Mouse (Mus musculus): ENCODE measurements around the gene Psenen. TPM values are rescaled to one million over a fixed set of nuclear protein-coding genes. Genes with fewer than 3 reads are reported as not detected.

Gene Psenen
- polyA plus RNA-seq, 2 experiments, result 55.8 to 59.1 TPM

DNA sequence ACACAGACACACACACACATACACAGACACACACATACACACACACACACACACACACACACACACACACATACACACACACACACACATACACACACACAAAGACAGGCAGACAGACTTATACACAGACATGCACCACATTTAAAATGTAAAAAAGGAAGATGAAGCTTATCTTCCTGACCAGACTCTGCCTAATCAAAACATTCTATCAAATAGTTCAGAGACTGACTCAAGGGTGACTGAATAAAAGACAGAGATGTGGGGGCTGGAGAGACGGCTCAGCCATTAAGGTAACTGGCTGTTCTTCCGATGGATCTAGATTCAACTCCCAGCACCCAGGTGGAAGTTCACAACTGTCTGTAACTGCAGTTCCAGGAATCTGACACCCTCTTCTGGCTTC lies 19.1 kb downstream of the Psenen start:
- Histone ChIP-seq H3K4me1 (replicated peaks; ENCODE audit: control insufficient read depth in 2 of 2, insufficient read depth in 2 of 2, low read length in 1 of 2) (peaks cover 3 to 7% of the 10 kb centered on the region in 2 experiments), H3K4me3 (ENCODE audit: insufficient read depth in 1 of 2, low read depth in 2 of 2, low read length in 2 of 2) (no peak overlapping the region), H3K4me2 (ENCODE audit: low read depth) (no peak overlapping the region), H3K27me3 (ENCODE audit: control insufficient read depth, insufficient read depth, low read length) (no peaks in the 10 kb centered on the region), H3K27ac (no peak overlapping the region), H3K9ac (replicated peaks) (no peak overlapping the region), H3K36me3 (replicated peaks; ENCODE audit: control insufficient read depth, insufficient read depth, low read depth) (peaks cover 6% of the 10 kb centered on the region; the same call in 1 of the 2 replicates), H3K9me3 (ENCODE audit: control insufficient read depth, low read length) (no peaks in the 10 kb centered on the region)
- TF ChIP-seq CTCF (IDR thresholded peaks at IDR 0.05; ENCODE audit: low read depth), result no peak
- TF ChIP-seq EP300 (IDR thresholded peaks at IDR 0.05; ENCODE audit: low read depth), result no peak
- ATAC-seq (ENCODE audit: insufficient read depth) (peak; percentile 39; the same call in 1 of the 2 replicates), DNase-seq (ENCODE audit: low read depth in 3 of 3, low spot score in 3 of 3) (no peak)
- 37% methylated on average over 2 of the region's 2 CpGs for WGBS (ENCODE audit: insufficient replicate concordance)

DNA sequence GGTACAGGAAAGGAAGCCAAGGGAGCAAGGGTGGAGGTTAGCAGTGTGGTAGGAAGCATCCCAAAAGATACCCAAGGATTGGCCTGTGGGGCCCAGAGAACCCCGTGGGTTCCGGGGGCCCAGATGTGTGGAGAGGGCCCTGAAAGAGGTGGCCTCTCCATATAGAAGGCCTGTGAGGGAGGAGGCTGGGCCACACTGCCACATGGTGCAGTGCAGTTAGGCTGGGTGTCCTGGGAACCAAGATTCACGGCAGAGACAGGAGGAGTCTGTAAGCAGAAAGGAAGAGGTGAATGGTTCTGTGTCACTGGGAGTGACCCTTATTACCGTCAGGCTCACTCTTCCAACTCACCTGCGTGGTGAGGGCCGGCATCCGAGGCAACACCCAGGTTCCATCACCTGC lies 22.9 kb downstream of the Psenen start:
- H3K4me1 ChIP-seq (replicated peaks; ENCODE audit: control insufficient read depth in 2 of 2, insufficient read depth in 2 of 2, low read length in 1 of 2), result peaks cover 8 to 12% of the 10 kb centered on the region in 2 experiments
- no peaks in the 10 kb centered on the region for H3K27me3 ChIP-seq (ENCODE audit: control insufficient read depth, insufficient read depth, low read length)
- TF ChIP-seq CTCF (IDR thresholded peaks at IDR 0.05; ENCODE audit: low read depth) (no peak), EP300 (IDR thresholded peaks at IDR 0.05; ENCODE audit: low read depth) (no peak)
- DNase-seq (ENCODE audit: low read depth in 3 of 3, low spot score in 3 of 3) (no peak), ATAC-seq (ENCODE audit: insufficient read depth) (no peak)
- no peaks in the 10 kb centered on the region for H3K36me3 ChIP-seq (replicated peaks; ENCODE audit: control insufficient read depth, insufficient read depth, low read depth)
- H3K4me3 ChIP-seq (ENCODE audit: insufficient read depth in 1 of 2, low read depth in 2 of 2, low read length in 2 of 2), result no peak overlapping the region
- H3K27ac ChIP-seq, result no peak overlapping the region
- 74% methylated on average over 7 of the region's 7 CpGs for WGBS (ENCODE audit: insufficient replicate concordance)
- no peak overlapping the region for H3K4me2 ChIP-seq (ENCODE audit: low read depth)
- no peak overlapping the region for H3K9ac ChIP-seq (replicated peaks)
- H3K9me3 ChIP-seq (ENCODE audit: control insufficient read depth, low read length), result no peaks in the 10 kb centered on the region

DNA sequence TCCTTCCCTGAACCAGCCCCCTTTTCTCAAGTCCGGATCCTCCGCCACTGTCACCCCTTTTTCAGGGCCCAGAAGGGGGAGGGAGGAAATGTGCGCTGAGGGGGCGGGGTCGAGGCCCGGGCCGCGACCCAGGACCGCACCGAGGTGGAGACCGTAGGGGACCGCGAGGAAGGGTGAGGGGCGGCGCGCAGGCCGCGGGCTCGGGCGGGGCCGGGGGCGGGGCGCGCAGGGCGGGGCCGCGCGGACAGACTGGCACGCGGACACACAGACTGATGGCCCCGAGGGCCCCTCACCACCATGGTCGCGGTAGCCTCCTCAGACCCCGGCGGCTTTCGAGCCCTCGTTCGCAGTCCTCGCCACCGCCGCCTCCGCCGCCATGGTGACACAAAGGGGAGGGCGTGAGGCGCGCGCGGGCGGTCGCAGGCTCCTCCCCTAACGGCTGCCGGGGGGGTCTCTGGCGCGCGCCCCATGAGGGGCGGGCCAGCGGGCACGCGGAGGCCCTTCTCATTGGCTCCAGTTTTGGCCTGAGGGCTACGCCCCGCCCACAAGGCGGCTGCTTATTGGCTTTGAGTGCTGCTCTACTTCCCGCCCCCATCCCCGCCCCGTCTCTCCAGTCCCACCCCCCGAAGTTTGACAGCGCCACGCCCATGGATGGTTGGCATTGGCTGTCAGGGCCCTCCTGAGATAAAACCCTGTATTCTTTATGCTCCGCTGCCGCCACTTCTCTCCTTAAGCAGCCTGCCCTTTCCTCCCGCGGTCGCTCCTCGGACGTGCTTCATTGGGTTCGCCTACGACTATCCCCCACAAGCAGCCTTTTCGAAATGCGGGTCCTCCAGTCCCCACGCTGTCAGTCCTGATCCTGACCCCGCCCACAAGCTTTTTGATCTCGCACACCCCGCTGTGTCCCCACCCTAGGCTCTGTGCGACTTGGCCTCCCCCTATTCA lies 28.5 kb downstream of the Psenen start, which contains the start of gene Arhgap33:
TSS of gene Arhgap33 (minus strand) at position 428 of the 945 bp plus-strand sequence.
- H3K4me3 ChIP-seq (ENCODE audit: insufficient read depth in 1 of 2, low read depth in 2 of 2, low read length in 2 of 2), result peak within 1 kb of the TSS; percentile 68 to 97
- peaks cover 6 to 11% of the 10 kb centered on the region in 2 experiments for H3K4me1 ChIP-seq (replicated peaks; ENCODE audit: control insufficient read depth in 2 of 2, insufficient read depth in 2 of 2, low read length in 1 of 2)
- H3K27me3 ChIP-seq (ENCODE audit: control insufficient read depth, insufficient read depth, low read length), result no peaks in the 10 kb centered on the region
- H3K9me3 ChIP-seq (ENCODE audit: control insufficient read depth, low read length), result no peaks in the 10 kb centered on the region
- ATAC-seq (ENCODE audit: insufficient read depth) (peak; percentile 96), DNase-seq (ENCODE audit: low read depth in 3 of 3, low spot score in 3 of 3) (peak; percentile 96 to 97 (median 96))
- peak within 1 kb of the TSS; percentile 41; the same call in 1 of the 2 replicates for H3K27ac ChIP-seq
- peak within 1 kb of the TSS; percentile 80 for H3K4me2 ChIP-seq (ENCODE audit: low read depth)
- no peaks in the 10 kb centered on the region; the same call in 1 of the 2 replicates for H3K36me3 ChIP-seq (replicated peaks; ENCODE audit: control insufficient read depth, insufficient read depth, low read depth)
- under 1% methylated on average over 68 of the region's 84 CpGs for WGBS (ENCODE audit: insufficient replicate concordance)
- peak within 1 kb of the TSS; percentile 62 for H3K9ac ChIP-seq (replicated peaks)
- TF ChIP-seq CTCF (IDR thresholded peaks at IDR 0.05; ENCODE audit: low read depth) (no peak), EP300 (IDR thresholded peaks at IDR 0.05; ENCODE audit: low read depth) (no peak)

DNA sequence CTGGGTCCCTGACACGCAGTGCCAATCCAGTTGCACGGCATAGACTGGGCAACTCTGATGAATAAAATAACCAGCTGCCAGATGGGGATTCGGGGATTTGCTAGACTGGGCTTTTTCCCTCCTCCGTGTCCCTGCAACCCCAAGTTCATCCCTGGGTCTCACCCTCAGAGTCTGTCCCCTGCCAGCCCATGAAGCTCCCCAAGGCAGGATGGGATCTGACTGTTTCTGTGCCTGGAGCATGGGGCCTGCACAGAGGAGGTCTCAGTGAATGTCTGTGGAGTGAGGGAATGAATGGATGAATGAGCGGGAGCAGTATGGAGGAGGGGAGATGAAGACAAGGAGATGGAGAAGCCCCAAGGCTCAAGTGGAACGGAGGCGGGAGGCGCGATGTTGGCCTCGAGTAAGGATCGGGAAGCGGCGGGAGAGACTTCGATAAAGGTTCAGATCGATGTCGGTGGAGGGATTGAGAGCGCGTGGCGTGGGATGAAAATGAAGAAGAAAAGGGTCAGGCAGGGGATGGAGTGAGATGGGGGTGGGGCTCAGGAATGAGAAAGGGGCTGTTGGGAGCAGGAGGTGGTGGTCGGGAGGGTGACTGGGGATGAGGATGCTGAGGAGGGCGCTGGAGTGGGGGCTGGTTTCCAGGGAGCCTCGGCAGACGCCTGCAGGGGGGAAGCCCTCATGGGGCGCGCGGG lies 29.3 kb downstream of the Psenen start:
- no peaks in the 10 kb centered on the region for H3K27me3 ChIP-seq (ENCODE audit: control insufficient read depth, insufficient read depth, low read length)
- TF ChIP-seq CTCF (IDR thresholded peaks at IDR 0.05; ENCODE audit: low read depth) (no peak), EP300 (IDR thresholded peaks at IDR 0.05; ENCODE audit: low read depth) (no peak)
- no peak for DNase-seq (ENCODE audit: low read depth in 3 of 3, low spot score in 3 of 3)
- peak overlapping the region; percentile 80 for H3K4me2 ChIP-seq (ENCODE audit: low read depth)
- peaks cover 5% of the 10 kb centered on the region for H3K36me3 ChIP-seq (replicated peaks; ENCODE audit: control insufficient read depth, insufficient read depth, low read depth)
- no peak for ATAC-seq (ENCODE audit: insufficient read depth)
- H3K4me3 ChIP-seq (ENCODE audit: insufficient read depth in 1 of 2, low read depth in 2 of 2, low read length in 2 of 2), result peak overlapping the region; percentile 68 to 74
- no peak overlapping the region for H3K27ac ChIP-seq
- H3K9me3 ChIP-seq (ENCODE audit: control insufficient read depth, low read length), result no peaks in the 10 kb centered on the region
- WGBS (ENCODE audit: insufficient replicate concordance), result 17% methylated on average over 25 of the region's 26 CpGs
- H3K9ac ChIP-seq (replicated peaks), result peak overlapping the region; percentile 62
- peaks cover 6 to 11% of the 10 kb centered on the region in 2 experiments for H3K4me1 ChIP-seq (replicated peaks; ENCODE audit: control insufficient read depth in 2 of 2, insufficient read depth in 2 of 2, low read length in 1 of 2)

DNA sequence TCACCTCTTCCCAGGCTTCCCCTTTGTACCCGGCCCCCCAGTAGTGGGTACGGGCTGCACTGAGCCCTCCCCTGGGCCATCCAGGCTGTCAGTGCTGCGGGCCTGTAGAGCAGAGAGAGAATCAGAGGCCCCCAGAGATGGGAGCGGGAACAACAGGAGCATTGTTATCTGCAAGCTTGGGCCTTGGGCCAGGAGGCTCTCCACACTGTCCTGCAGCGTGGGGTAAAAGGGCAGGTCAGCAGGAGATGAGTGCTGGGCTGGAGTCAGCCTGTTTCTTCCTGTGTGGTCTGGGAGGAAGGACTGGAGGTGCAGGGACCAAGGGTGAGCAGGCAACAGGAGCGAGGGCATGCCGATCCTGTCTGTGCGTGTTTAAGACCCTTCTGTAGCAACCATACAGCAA lies 30.5 kb downstream of the Psenen start:
- no peaks in the 10 kb centered on the region for H3K27me3 ChIP-seq (ENCODE audit: control insufficient read depth, insufficient read depth, low read length)
- H3K36me3 ChIP-seq (replicated peaks; ENCODE audit: control insufficient read depth, insufficient read depth, low read depth), result peaks cover 7% of the 10 kb centered on the region
- H3K9me3 ChIP-seq (ENCODE audit: control insufficient read depth, low read length), result no peaks in the 10 kb centered on the region
- ATAC-seq (ENCODE audit: insufficient read depth) (no peak), DNase-seq (ENCODE audit: low read depth in 3 of 3, low spot score in 3 of 3) (no peak)
- H3K27ac ChIP-seq, result no peak overlapping the region
- peaks cover 6 to 11% of the 10 kb centered on the region in 2 experiments for H3K4me1 ChIP-seq (replicated peaks; ENCODE audit: control insufficient read depth in 2 of 2, insufficient read depth in 2 of 2, low read length in 1 of 2)
- H3K4me3 ChIP-seq (ENCODE audit: insufficient read depth in 1 of 2, low read depth in 2 of 2, low read length in 2 of 2), result no peak overlapping the region
- no peak overlapping the region for H3K9ac ChIP-seq (replicated peaks)
- TF ChIP-seq EP300 (IDR thresholded peaks at IDR 0.05; ENCODE audit: low read depth), result no peak
- TF ChIP-seq CTCF (IDR thresholded peaks at IDR 0.05; ENCODE audit: low read depth), result no peak
- H3K4me2 ChIP-seq (ENCODE audit: low read depth), result no peak overlapping the region
- WGBS (ENCODE audit: insufficient replicate concordance), result 67% methylated on average over 8 of the region's 8 CpGs

All from liver, embryonic 14.5 days (tissue).